Mouse (Mus musculus): ENCODE data around the gene Rnf44.

Gene Rnf44

GRCm38 (mm10) chr13:54687096-54687495 lies 6.6 kb downstream of the Rnf44 start:
- peak; percentile 59 for DNase-seq (ENCODE audit: low read depth, low spot score)

- no peak for DNase-seq (ENCODE audit: low read depth, low spot score)
These were observed 7.3 kb downstream of the Rnf44 start for GRCm38 (mm10) chr13:54686139-54687053.

- no peak for DNase-seq (ENCODE audit: low read depth, low spot score)
These were observed 8.5 kb downstream of the Rnf44 start for GRCm38 (mm10) chr13:54685174-54685573.

GRCm38 (mm10) chr13:54684140-54684896 lies 9.4 kb downstream of the Rnf44 start:
- no peak for DNase-seq (ENCODE audit: low read depth, low spot score)

- DNase-seq (ENCODE audit: low read depth, low spot score) = no peak
These were observed 10.4 kb downstream of the Rnf44 start for GRCm38 (mm10) chr13:54683301-54683700.

- no peak for DNase-seq (ENCODE audit: low read depth, low spot score)
These were observed 12.4 kb downstream of the Rnf44 start for GRCm38 (mm10) chr13:54681291-54681690.

GRCm38 (mm10) chr13:54680184-54680853 lies 13.4 kb downstream of the Rnf44 start:
- no peak for DNase-seq (ENCODE audit: low read depth, low spot score)

GRCm38 (mm10) chr13:54678263-54678662 lies 15.4 kb downstream of the Rnf44 start:
- DNase-seq (ENCODE audit: low read depth, low spot score) = no peak

GRCm38 (mm10) chr13:54675895-54676590 lies 17.7 kb downstream of the Rnf44 start:
- DNase-seq (ENCODE audit: low read depth, low spot score) = no peak

- DNase-seq (ENCODE audit: low read depth, low spot score) = no peak
These were observed 23.2 kb downstream of the Rnf44 start for GRCm38 (mm10) chr13:54670491-54670890.

- no peak for DNase-seq (ENCODE audit: low read depth, low spot score)
These were observed 28.6 kb downstream of the Rnf44 start for GRCm38 (mm10) chr13:54665062-54665461.

- DNase-seq (ENCODE audit: low read depth, low spot score) = no peak
These were observed 29.2 kb downstream of the Rnf44 start for GRCm38 (mm10) chr13:54664509-54664908.

GRCm38 (mm10) chr13:54663999-54664398 lies 29.7 kb downstream of the Rnf44 start:
- no peak for DNase-seq (ENCODE audit: low read depth, low spot score)

- no peak for DNase-seq (ENCODE audit: low read depth, low spot score)
These were observed 32.3 kb downstream of the Rnf44 start for GRCm38 (mm10) chr13:54661358-54661757.

- no peak for DNase-seq (ENCODE audit: low read depth, low spot score)
These were observed 32.8 kb downstream of the Rnf44 start for GRCm38 (mm10) chr13:54660877-54661276.

- no peak for DNase-seq (ENCODE audit: low read depth, low spot score)
These were observed 43.2 kb downstream of the Rnf44 start for GRCm38 (mm10) chr13:54650461-54650860.

GRCm38 (mm10) chr13:54635011-54635410 lies 58.7 kb downstream of the Rnf44 start:
- no peak for DNase-seq (ENCODE audit: low read depth, low spot score)

- DNase-seq (ENCODE audit: low read depth, low spot score) = no peak
These were observed 60.9 kb downstream of the Rnf44 start for GRCm38 (mm10) chr13:54632731-54633277.

All from embryo, embryonic 11.5 days (tissue).